Mouse (Mus musculus): Measurements from ENCODE around the gene Zfp626.
A peak's percentile ranks its signal among the peaks of the same experiment; 100 is the strongest.
"Not testable (repeated sequence)": the region's sequence is repeated elsewhere in the genome, so short reads cannot be mapped to it uniquely, and the experiment has no call there.

The Zfp626 gene

DNA sequence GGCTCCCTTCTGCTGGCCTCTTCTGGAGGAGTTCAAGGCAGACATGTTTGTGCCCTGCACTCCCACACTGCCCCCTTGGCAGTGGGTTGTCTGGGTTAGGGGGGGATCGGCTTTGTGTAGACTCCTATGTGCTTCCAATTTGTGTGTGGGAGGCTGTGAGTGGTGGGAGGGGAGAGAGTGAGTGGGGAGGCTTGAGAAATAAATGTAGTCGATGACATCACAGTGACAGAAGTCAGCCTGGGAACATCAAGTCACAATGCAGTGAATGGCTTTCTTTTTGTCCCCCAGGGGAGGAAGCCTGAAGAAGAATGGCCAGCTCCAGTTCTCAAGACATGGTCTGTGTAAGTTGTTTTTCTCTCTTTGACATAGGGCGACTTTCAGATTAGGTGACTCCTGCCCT is at the start of gene Zfp626:
Gene Zfp626, plus strand, starts transcription at position 301 of the 400 bp plus-strand sequence.
- DNase-seq (ENCODE audit: low read depth, low spot score): not testable (repeated sequence)

DNA sequence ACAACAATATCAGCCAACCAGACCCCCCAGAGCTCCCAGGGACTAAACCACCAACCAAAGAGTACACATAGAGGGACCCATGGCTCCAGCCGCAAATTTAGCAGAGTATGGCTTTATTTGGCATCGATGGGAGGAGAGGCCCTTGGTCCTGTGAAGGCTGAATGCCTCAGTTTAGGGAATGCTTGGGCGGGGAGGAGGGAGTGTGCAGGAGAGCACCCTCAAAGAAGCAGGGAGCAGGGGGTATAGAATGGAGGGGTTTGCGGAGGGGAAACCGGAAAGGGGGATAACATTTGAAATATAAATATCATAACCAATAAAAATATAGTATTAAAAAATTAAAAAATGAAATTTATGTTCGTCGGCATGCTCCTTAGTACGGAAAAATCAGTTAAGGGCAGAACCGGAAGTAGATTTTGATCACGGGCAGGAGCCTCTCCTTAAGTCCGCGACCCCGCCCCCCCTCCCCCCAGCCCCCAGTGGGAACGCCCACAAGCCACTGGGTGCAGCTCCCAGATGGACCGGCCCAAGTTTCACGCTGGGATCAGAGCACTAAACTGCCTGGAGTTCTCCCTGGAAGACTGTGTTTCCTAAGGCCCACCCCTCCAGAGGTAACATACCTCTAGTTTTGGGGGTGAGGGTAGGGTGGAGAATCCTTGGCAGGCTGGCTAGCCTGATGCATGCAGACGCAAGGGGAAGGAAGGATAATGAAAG is 41.7 kb upstream of the Zfp626 start:
- DNase-seq (ENCODE audit: low read depth, low spot score): no peak

DNA sequence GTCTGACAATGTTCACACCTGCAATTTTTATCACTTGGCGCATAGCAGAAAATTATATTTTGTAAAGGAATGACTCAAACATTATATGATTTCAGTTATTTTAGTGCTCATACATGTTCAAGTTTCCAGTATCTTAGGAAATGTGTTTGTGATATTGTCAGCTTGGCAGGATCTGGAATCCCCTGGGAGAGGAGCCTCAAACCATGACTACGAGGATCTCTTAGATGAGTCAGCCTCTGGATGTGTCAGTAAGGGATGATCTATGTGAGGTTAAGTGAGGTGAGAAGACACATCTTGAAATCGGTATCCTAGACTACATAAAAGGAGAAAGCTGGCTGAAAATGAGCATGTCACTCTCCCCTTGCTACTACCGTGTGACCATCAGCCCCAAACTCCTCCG is 17.7 kb upstream of the Zfp626 start:
- DNase-seq (ENCODE audit: low read depth, low spot score): no peak

DNA sequence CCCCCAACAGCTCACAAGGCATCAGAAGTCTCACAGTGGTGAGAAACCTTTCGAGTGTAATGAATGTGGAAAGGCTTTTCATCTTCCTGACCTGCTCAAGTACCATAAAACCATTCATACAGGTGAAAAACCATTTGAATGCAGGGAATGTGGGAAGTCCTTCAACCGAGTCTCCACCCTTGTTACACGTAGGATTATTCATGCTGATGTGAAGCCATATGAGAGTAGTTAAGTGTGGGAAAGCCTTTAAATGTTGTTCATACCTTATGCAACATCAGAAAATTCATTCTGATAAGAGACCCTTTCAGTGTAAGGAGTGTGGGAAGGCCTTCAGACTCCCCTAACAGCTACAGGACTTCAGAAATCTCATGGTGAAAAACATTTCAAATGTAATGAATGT is 13.1 kb upstream of the Zfp626 start:
- DNase-seq (ENCODE audit: low read depth, low spot score): not testable (repeated sequence)

DNA sequence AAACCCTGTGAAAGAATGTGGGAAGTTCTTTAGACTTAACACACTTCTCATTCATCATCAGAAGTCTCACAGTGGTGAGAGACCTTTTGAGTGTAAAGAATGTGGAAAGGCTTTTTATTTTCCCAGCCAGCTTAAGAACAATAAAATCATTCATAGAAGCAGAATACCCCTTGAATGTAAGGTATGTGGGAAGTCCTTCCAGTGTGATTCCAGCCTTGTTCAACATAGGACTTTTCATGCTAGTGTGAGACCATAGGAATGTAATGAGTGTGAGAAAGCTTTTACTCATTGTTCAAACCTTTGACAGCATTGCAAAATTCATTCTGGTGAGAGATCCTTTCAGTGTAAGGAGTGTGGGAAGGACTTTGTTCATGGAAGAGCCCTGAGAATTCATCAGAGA is 12.4 kb upstream of the Zfp626 start:
- no peak for DNase-seq (ENCODE audit: low read depth, low spot score)

DNA sequence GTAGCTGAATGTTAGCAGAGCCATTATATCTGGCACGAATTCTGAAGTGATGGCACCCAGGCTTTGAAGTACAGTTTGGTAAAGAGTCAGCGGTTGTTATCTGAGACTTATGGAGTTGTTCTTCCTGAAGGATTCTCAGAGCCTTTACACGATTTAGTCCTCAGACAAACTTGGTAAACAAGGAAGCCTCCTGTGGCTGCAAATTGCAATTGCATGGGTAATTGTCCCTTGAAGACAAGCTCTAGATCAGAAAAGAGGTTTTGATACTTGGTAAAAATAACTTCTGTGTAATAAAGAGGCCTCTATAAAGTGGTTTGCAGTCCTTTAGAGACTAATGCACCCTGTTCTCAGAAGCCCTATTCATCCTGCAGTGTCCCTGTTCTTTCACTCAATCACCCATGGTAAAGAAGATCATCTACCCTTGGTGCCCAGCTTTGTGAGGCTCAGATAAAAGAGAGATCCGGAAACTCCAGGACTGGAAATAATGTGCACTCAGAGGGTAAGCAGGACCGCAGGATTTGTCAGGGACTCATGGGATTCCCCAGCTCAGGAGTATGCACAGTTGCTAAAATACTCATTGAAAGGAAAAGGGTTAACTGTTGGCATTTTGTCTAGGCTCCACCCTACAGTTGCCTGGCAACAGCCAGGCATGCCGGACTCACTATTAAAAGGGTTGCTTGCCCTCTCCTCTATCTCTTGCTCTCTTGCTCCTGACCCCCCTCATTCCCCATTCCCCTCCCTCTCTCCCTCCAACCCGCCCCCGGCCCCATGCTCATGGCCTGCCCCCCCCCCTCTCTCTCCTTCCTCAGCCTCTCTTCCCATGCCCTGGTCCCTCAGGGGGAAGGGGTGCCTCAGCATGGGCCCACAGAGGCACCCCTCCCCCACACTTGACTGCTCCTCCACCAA is 8.8 kb upstream of the Zfp626 start:
- no peak for DNase-seq (ENCODE audit: low read depth, low spot score)

DNA sequence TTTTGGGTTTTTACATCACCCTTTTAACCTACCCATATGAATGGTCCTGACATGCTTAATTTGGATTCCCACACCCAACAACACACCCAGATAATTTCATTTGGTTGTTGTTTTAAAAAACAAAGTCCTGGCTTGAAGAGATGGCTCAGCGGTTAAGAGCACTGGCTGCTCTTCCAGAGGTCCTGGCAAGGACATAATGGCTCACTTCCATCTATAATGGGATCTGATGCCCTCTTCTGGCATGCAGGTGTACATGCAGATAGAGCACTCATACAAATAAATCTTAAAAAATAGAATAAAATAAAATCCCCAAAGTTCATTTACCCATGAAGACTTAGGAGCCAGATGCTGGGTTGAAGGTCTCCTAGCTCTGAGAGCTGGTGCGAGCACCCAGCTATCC is 5.9 kb upstream of the Zfp626 start:
- DNase-seq (ENCODE audit: low read depth, low spot score): no peak

DNA sequence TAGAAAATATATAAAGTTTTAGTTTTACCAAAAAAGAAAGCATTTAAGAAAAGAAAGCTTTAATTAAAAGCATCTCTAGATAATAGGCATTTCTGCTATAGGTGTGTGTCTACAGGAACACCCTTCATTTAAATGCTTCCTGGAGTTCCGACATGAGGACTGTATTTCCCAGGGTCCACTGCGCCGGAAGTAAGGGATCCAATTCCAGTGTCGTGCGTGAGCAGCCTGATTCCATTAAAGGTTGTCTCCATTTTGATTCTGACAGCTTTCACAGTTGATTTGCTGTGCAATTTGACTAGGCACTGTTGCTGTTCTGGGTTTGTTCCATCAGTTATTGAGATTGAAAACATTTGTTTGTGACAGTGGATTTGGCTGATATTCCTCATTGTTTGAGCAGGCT is 4.0 kb upstream of the Zfp626 start:
- no peak for DNase-seq (ENCODE audit: low read depth, low spot score)

DNA sequence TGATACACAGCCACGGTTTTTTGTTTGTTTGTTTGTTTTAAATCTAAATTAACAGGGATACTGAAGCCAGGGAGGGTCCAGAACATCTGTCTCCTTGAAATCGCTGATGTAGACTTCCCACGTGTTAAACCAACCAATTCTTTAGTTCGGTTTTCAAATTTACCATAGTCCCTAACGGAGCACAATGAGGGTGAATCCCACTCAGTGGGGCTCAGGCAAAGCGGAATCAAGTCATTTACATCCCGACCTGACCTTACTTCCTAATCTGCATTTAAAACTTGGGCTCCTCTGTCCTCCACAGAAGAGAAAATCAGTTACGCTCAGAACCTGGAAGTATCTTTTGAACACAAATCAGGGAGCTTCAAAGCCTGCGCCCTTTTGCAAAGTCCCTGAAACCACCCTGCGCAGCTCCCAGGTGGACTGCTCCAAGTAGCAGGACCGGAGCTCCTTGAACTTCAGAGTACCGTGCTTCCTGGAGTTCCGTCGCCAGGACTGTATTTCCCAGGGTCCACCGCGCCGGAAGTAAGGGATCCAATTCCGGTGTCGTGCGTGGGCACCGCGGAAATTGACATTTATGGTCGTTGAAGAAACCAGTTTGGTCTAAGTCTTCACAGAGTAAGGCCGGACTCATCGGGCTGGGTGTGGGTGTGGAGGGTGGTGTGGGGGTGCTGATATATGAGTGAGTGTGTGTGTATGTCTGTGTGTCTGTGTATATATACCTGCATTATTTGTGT is 2.5 kb upstream of the Zfp626 start:
- DNase-seq (ENCODE audit: low read depth, low spot score): peak; percentile 65

DNA sequence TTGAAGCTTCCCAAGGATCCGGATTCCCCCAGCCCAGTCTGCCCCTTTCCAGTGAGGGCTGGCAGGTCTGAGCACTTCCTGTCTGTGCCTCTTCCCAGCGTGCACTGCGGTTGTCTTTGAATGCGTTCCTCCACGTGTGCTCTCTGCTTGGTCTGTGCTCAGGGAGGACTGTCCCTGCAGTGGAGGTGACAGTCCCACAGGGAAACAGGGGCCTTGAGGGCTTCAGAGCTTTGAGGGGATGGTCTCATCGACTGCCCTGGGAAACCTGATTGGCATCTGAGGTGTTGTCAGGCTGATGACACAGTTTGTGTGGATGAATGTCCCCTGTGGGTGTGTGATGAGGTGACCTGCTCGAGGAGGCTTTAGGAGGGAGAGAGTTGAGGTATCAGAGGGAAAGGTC is 309 bp downstream of the Zfp626 start:
- DNase-seq (ENCODE audit: low read depth, low spot score): not testable (repeated sequence)

DNA sequence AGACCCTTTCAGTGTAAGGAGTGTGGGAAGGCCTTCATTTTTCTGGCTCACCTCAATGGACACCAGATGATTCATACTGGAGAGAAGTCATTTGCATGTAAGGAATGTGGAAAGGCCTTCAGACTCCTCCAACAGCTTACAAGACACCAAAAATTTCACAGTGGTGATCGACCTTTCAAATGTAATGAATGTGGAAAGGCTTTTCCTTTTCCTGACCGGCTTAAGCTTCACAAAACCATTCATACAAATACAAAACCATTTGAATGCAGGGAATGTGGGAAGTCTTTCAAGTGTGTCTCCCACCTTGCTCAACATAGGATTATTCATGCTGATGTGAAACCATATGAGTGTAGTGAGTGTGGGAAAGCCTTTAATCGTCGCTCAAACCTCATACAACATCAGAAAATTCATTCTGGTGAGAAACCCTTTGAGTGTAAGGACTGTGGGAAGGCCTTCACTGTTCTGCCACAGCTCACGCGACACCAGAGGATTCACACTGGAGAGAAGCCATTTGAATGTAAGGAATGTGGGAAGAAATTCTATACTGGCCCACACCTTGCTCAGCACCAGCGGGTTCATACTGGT is 11.6 kb downstream of the Zfp626 start:
- DNase-seq (ENCODE audit: low read depth, low spot score): no peak

DNA sequence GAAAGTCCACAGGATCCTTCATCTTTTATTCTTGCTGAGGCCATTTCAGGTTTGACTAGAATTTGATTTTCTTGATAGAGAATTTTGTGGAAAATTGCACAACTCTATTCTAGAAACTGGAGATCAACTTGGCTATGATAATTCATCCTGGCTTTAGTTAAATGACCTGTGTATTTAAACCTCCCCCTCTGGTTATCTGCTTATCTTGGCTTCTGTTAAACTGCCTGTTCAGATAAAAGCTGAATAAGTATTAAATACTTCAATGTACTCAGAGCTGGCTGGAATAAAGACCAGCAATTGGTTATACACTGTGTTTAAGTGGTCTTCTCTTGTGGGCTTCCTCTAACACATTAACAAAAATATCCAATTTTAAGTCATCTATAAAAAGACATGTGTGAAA is 15.6 kb downstream of the Zfp626 start:
- DNase-seq (ENCODE audit: low read depth, low spot score): no peak

DNA sequence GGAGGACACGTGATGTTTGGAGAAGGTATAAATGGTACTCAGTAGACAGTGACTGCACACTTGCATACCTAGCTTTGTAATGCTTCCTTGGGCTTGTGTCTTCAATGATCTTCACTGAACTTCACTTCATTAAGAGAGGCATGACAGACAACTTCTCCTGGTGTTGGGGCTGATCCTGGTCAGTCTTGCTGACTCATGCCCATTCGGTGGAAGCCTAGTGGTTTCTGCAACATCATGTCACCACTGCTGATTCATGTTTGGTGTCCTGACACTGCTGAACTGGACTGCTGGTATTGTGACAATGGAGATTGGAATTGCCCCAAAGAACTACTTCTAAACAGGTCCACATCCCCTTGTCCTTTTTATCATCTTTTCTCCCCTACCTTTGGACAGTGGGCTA is 27.1 kb downstream of the Zfp626 start:
- no peak for DNase-seq (ENCODE audit: low read depth, low spot score)

DNA sequence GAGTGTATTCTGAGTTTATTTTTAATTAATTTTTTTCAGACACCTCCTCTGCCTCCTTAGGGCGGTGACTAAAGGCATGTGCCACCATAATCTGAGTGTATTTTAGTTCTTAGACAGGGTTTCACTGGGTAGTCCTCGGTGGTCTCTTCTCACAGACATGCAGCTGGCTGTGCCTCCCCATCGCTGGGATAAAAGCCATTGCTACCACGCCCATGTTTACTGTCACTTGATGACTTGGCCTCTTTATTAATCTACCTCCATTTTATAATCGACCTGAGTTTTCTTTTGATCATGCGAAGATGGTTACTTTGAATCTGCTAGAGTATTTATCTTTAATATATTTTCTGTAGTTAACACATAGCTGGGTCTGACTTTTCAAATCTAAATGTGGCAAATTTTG is 30.9 kb downstream of the Zfp626 start:
- no peak for DNase-seq (ENCODE audit: low read depth, low spot score)

DNA sequence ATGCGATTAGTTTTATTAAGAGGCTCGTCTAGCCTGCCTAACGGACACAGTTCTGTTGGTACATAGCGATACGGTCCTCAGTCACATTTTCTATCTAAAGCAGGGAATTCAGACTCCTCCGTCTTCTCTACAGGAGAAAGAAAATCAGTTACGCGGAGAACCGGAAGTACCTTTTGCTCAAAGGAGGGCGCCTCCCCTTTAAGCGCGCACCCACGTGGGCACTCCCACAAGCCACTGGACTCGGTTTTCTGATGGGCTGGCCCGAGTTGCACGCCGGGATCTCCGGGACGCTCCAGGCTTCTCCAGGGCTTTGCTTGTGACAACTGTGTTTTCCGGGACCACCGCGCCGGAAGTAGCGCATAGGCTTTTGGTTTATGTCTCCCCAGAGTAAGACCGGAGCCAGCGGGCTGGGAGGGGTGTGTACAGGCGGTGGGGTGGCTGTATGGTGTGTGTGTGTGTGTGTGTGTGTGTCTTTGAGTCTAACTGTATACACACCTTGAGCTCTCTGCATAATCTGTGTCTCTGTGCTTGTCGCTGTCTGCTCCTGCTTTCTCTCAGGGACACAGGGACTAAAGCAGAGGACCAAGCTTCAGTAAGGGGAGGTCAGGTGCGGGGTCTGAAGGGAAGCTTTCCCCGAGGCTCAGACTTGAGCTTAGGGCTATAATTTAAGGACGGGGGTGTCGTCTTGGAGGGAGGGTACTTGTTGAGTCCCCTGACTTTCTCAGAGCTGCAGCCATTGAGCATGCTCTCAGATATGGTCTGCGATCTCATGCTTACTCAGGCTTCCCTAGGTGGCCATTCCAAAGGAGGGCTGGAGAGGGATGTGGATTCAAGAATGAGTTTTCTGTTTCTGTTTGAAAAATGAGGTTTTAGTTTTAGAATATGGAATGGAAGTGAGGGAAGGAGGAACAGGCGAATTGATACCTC is 31.6 kb downstream of the Zfp626 start, which contains the start of gene Zfp59:
Gene Zfp59, plus strand, starts transcription at position 285 of the 927 bp plus-strand sequence.
- DNase-seq (ENCODE audit: low read depth, low spot score): peak; percentile 82

DNA sequence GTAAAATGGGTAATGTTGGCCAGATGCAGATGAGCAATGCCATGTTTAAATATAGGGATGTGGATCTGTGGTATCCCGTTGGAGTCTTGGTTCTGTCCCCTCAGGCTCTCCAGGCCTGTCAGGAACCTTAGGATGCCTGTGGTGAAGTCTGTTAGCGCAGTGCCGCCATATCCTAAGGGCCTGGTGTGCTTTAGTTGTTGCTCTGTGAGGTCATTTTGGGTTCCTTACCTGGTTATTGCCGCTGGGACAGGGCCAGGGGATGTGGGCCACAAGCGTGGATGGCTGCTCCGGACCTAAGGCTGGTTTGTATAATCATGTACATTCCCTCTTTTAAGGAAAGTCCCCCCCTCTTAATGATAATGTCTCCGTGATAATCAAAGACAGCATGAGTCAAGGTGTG is 32.6 kb downstream of the Zfp626 start:
- DNase-seq (ENCODE audit: low read depth, low spot score): no peak

DNA sequence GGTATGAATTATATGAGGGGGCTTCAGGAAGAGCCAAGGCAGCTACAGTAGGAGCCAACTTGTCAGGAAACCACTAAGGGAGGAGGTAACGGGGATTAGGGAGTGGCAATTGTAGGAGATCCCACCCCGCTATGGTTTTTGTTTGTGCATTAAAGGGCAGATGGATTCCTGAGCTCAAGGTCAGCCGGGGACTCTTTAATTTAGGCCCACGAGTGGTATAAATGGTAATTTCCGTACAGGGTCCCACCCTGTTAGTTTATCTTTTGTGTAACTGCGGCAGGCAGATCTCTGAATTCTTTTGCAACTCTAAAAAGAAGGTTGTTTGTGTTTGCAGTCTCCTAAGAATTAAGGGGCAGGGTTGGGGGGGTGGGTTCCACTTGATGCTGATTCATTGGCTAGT is 33.1 kb downstream of the Zfp626 start:
- no peak for DNase-seq (ENCODE audit: low read depth, low spot score)

DNA sequence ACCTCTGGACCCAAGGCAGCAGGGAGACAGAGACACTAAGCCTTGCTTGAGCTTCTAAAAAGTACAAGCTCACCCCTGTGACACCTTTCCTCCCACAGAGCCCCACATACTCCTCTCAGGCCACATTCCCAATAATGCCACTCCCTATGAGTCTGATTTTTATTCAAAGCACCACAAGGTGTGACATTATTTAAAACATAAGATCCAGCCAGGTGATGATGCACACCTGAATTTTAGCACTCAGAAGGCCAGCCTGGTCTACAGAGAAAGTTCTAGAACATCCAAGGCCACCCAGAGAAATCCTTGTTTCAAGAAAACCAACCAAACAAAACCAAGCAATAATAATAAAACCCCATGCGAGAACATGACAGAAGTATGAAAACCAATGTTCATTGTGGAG is 50.2 kb downstream of the Zfp626 start, which contains the start of gene Zfp607a:
Gene Zfp607a, plus strand, starts transcription at position 301 of the 400 bp plus-strand sequence.
- no peak for DNase-seq (ENCODE audit: low read depth, low spot score)

DNA sequence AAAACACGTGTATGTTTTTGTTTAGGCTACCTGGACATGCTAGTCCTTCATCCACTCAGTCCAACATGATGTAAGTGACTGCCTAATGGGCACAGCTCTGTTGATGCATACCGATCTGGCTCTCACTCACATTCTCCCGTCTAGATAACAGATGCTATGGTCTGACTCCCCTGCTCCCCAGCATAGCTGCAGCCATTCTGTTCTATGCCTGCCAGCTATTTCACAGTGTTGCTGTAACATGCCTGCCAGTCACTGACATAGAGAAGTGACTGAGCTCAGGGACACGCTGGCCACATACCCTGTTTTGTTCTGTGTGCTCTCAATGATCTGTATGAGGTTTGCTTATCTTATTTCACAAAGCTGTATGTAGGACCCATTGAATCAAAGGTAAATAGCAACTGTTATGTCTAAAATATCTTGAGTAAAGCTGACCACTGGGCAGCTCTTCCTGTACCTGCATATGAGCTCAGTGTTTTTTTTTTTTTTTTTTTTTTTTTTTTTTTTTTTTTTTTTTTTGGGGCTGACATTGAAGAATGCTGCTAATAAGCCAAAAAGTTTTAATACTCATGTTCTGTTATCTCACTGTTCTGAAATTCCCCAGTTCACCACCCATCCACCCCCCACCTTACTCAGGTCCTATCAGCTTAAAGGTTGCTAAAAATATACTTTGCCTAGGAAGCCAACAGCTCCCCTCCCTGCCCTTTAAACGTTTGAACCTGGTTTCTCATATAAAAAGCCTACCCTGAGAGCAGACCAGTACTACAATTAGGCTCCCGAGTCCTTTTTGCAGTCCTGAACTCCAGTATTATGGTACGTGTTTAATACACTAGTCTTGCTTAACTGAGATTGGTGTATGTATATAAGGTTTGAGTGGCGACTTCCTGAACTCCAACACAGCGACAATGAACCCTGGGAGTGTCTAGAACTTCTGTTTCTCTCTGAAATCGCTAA is 52.6 kb downstream of the Zfp626 start:
- DNase-seq (ENCODE audit: low read depth, low spot score): no peak

Data from retina, postnatal 7 days (tissue).